Mouse (Mus musculus): ENCODE results near the gene Olfr323.

Olfr323 gene

DNA sequence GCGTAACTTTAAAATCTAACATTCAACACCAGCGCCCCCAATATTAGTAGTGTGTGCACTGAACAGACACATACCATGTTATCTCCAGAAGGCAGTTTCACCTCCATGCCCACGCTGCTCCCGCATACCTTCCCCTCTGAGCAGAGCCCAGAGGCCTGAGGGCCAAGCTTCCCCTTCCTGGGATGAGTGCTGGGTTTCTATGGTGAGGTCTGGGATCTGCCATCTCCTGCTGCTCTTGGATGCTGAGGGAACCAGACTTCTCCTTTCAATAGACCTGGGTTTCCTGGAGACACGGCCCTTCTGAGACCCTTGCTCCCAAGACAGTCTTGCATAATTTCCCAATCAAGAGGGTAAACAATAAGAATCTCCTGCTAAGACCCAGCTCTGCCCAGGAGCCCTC lies at the start of gene Olfr323:
Gene Olfr323 (minus strand): TSS at position 101 of the 400 bp plus-strand sequence.
- DNase-seq (ENCODE audit: low read depth): no peak

DNA sequence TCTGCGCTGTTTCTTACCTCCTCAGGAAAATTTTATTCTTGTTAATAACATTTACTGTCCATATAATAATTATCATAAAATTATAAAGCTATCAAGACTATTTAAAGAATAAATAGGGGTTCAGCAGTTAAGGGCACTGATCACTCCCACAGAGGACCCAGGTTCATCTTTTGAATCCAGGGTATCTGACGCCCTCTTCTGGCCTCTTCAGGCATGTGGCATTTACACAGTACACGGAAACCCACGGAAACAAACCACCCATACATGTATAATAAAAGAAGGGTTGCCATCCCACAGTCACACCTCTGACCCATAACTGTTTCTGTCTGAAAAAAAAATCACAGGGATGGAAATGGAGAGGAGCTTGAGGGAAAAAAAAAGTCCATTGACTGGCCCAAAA lies 41.5 kb upstream of the Olfr323 start:
- DNase-seq (ENCODE audit: low read depth): peak; percentile 1

- no peak for DNase-seq (ENCODE audit: low read depth)
Observed at GRCm38 (mm10) chr11:58669252-58669651, 39.0 kb upstream of the Olfr323 start.

- no peak for DNase-seq (ENCODE audit: low read depth)
Observed at GRCm38 (mm10) chr11:58658596-58658995, 28.3 kb upstream of the Olfr323 start, which contains the start of gene Olfr322. Gene Olfr322 (plus strand): TSS chr11:58658782.

GRCm38 (mm10) chr11:58655151-58655550 lies 24.9 kb upstream of the Olfr323 start:
- DNase-seq (ENCODE audit: low read depth): no peak

DNA sequence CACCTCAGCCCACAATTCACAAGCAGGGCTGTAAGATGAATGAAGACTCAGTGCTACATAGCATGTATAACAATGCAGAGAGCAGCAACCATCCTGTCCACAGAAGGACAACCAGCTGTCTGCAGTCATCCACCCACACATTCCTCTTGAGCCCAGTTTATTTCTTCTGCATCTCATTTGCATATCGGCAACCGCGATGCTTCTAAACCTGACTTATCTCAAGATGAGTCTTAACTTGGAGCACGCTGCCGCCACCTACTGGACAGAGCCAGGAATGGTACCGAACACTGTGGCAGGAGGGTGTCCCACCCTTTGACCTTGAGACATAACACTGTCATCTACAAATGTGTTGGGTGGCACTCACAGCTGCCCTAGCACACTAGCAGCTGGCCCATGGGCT lies 13.0 kb upstream of the Olfr323 start:
- peak; percentile 78 for DNase-seq (ENCODE audit: low read depth)

DNA sequence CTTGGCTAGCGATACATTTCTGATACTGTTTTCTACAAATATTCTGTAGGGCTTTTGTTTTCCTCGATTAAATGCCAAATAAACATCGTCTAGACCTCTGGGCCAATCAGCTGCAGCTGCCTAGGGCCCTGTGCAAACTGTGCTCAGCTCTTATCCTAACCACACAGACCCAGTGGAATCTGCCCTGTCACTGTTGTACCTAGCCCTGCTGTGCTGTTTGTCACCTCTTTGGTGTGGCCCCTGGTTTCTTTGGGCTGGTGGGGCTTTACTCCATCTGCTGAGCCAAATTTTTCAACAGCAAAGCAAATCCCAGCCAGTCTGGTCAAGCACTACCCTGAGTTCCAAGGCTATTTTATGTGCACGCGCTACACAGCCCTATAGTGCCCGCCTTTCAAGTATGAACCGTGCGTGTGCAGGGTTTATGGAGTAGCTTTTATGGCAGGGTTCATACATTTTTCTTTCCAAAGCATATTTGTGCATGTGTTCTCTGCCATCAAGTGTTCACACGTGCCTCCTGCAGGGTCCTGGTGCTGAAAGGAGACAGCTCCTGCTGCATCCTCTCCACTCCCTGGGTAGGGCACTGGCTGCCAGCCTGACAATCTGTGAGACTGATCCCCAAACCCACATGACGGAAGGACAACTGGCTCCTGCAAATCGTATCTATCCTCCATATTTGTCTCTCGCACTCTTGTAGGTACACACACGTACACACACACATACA lies 11.5 kb upstream of the Olfr323 start:
- DNase-seq (ENCODE audit: low read depth): no peak

DNA sequence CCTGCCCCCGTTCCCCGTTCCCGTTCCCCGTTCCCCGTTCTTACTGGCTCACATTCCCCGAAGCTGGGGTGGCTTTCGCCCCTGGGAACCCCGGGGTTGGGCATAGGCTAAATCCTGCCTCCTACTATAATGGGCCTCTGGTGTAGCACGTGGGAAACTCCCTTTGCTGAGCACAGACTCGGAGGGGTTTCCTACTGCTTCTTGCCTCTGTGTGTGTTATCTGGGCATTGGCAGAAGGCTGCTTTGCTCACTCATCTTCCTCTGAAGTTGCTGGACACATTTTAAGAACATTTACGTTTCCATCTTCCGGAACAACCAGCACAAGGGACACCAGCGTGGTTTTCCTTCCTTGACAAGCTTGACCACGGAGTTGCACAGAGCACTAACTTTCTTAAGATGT lies 10.8 kb upstream of the Olfr323 start:
- DNase-seq (ENCODE audit: low read depth): no peak

- DNase-seq (ENCODE audit: low read depth): no peak
Observed at GRCm38 (mm10) chr11:58640272-58640867, 10.1 kb upstream of the Olfr323 start, which contains the start of gene Trim58. Gene Trim58 (plus strand): TSS chr11:58640465.

DNA sequence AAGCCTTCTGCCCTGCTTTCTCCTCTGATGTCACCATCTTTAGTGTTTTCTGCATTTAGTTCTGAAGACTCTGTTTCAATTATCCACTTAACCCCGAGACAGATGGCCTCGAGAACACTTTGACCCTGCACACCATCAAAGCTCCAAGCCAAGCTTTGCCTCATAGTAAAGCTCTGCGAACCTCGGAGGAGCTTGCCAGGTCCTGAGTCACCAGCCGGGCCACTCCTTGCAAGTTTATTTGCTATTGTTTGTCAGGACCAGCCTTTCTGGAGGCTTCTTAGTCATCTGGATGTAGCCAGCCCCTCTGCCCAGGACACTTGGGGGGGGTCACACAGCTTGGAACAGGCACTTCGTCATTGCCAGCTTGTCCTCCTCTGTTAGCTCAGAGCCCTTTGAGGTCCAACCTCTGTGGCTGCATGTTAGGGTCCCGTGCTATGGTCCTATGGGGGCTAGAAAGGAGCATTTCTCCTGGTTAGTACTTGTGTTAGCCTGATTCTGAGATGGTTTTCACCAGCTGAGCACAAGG lies 7.9 kb upstream of the Olfr323 start:
- no peak for DNase-seq (ENCODE audit: low read depth)

DNA sequence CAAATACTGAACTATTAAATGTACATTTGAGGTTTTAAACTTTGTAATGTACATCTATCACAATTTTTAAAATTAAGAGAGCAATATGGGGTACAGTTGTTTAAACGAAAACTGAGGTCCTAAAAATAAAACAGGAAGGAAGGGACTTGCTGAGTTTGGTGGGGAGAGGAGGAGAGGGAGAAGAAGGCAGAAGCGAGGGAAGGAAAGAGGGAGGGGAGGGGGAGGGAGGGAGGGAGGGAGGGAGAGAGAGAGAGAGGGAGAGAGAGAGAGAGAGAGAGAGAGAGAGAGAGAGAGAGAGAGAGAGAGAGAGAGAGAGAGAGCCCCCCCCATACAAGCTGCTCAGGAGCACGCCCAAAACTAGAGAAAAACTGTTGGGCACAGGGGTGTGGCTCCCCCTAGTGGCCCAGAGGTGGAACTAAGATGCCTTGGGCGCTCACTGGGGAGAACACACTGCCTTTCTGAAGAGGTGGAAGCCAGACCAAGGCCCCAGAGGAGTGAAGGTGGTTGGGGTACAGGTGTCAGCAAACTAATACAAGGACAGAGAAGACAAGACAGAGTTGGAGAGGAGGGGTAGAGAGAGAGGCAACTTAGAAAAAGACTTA lies 6.2 kb upstream of the Olfr323 start:
- DNase-seq (ENCODE audit: low read depth): peak; percentile 60

DNA sequence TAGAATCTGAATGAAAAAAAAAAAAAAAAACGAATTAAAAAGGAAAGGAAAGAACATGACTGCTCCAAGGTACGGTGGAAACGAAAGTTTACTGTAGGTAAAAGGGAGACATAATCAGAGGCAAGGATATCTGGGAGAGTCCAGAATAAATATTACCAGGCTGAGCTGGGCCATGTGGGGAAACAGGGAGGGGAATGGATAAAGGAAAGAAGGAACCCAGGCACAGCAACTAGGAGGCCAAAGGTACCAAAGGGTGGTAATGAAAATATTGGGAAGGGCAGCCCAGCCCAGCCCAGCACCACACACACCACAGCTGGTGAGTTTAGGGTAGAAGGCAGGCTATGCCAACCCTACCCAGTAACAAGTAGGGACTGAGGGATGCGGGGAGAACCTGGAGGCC lies 4.6 kb upstream of the Olfr323 start:
- DNase-seq (ENCODE audit: low read depth): no peak

- no peak for DNase-seq (ENCODE audit: low read depth)
Observed at GRCm38 (mm10) chr11:58626146-58626545, 4.2 kb downstream of the Olfr323 start.

GRCm38 (mm10) chr11:58618793-58619192 lies 11.5 kb downstream of the Olfr323 start:
- DNase-seq (ENCODE audit: low read depth): no peak

DNA sequence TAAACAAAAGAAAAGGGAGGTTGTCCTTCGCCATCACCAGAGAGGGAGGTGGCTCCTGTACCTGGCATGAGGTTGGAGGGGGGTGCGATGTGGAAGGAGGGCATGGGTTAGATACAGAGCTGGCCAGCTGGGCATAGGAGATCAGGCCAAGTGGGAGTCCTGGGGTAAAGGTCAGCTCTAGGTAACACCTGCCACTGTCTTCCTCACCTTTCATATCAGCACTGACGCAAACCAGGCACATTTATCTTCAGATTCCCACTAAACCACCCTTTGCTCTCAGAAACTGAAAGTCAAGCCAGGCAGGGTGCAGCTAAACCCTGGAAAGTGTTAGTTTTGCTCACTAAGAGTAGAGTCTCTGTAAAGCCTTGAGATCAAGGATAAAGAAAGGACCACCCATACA lies 11.9 kb downstream of the Olfr323 start:
- no peak for DNase-seq (ENCODE audit: low read depth)

DNA sequence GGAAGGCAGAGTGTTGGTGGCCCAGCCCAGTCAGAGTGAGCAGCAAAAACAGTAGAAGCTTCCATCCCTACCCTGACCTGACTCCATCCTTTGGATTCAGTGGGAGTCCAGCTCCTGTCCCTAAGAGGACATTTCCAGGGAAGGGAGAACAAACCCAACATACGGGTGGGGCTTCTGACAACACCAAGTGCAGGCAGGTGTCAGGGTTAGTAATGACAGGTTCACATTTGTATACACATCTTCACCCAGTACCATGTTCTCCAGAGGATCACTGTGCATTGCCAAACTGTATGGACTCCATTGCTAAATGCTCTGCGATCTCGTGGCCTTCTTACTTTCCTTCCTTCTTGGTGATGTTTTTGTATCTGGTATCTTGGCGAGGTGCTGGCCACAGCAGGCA lies 14.3 kb downstream of the Olfr323 start, which contains the start of gene 2210407C18Rik:
Gene 2210407C18Rik (minus strand): TSS at position 101 of the 400 bp plus-strand sequence.
- DNase-seq (ENCODE audit: low read depth): no peak

DNA sequence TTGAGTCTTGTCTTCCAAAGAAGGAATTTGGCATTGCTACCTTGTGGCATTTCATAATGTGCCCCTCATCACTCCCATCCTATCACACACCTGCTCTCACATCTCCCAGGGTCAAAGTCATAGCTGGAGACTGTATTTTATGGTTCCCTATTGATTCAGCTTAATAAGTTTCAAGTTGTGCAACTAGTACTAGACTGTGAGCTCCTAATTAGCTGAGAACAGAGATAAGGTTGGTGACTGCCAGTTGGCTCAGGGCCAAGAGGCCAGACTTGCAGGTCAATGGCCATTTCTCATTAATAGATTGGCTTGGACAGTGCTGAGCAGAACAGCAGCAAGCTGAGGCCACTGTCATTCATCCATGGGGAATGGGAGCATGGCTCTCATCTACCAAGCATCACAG lies 15.8 kb downstream of the Olfr323 start:
- DNase-seq (ENCODE audit: low read depth): no peak

- DNase-seq (ENCODE audit: low read depth): no peak
Observed at GRCm38 (mm10) chr11:58613359-58613758, 16.9 kb downstream of the Olfr323 start.

DNA sequence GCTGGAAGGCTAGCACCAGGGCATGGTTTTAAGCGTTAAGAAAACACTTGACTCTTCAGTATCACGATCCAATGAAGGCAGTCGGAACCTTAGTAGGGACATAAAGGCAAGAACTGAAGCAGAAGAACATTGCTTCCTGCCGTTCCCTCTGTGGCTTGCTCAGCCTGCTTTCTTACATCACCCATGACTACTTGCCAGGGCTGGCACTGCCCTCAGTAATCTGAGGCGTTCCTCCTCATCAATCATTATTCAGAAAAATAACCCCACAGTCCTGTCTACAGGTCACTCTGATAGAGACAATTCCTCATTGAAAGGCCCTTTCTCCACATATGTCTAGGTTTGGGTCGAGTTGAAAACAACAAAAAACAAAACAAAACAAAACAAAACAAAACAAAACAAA lies 23.3 kb downstream of the Olfr323 start:
- no peak for DNase-seq (ENCODE audit: low read depth)

- DNase-seq (ENCODE audit: low read depth): no peak
Observed at GRCm38 (mm10) chr11:58606177-58606919, 24.0 kb downstream of the Olfr323 start.

- no peak for DNase-seq (ENCODE audit: low read depth)
Observed at GRCm38 (mm10) chr11:58605228-58605627, 25.1 kb downstream of the Olfr323 start.

- no peak for DNase-seq (ENCODE audit: low read depth)
Observed at GRCm38 (mm10) chr11:58604688-58605087, 25.6 kb downstream of the Olfr323 start.

All from induced T-regulatory cell, adult 2 months (primary cell).